Mouse (Mus musculus) cortical plate, adult 2 months (tissue): Measurements from ENCODE around the gene Lzts2.

ENCODE experiments used
- CTCF ChIP-seq: fragments of 200-500 bp; IDR thresholded peaks from 2 replicates; pipeline ENCODE4 v1.5.1; 2011; ENCODE audit warnings: mild to moderate bottlenecking, control low read depth, low read length; ENCODE audit not compliant: insufficient read depth; ENCODE audit errors: extremely low read depth
- POLR2A ChIP-seq: fragments of 200-500 bp; IDR thresholded peaks from 2 replicates; pipeline ENCODE4 v1.6.1; 2011; ENCODE audit warnings: mild to moderate bottlenecking, low read length, control low read depth; ENCODE audit not compliant: insufficient read depth; ENCODE audit errors: extremely low read depth

DNA sequence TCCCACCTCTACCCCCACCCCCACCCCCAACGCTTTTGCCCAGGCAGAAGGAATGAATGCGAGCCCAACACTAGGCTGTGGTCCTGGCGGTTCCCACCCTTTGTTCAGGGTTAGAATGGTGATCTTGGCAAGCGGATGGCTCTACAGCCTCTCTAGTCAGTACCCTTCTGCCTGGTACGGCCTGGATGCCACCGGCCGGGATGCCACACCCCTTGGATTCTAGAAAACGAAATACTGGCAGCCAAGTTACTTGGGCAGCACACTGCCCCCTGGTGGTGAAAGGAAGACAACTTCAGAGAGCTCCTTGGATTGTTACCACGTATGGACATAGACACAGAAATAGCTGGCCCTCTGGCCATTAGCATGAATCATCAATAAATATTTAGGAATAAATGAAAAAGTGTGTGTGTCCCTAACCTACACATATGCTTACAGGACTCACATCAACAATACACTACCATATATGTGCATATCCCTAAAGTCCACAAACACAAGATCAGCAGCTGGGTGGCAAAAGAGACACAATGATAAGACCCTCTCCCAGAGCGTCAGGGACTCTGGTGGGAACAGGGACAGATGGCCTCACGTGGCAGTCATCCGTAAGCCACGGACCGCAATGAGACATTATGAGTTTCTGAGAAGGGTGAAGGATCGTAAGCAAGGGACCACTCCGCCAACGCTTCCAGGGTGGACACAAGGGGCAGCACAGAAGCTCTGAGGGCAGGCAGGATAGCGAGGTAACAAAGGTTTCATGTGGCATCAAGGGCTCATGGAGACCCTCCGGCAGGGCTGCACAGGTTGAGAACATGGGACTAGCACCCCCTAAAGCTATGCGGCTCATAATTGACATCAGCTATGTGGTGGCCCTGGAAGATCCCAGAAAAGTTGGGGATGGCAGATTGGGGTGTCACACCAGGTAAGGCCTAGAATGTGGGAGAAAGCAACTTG is 16.8 kb downstream of the Lzts2 start:
- TF ChIP-seq CTCF (peak; percentile 75), POLR2A (0 out of 2 replicates have a peak, but pooled peaks have one; percentile 24)
